In genomic region chr9:45268597-45269325, GRCm38 (mm10) we compare ENCODE assay signal across 9 mouse cellular contexts. TPM values are rescaled to one million over a fixed set of nuclear protein-coding genes. Genes with fewer than 3 reads are reported as not detected.
DNase-seq lines count a peak whose midpoint lies in the region; ATAC-seq lines count a peak whose summit lies in the region.
"Had no signal": no experiment of that assay in that cellular context is flagged by ENCODE, and none has a peak within 500 bp of the region (broad histone marks: within the 10 kb centered on the region; RNA-seq: fewer than 3 reads in every experiment).

TSS of gene Il10ra (minus strand) at chr9:45269149.

- no peaks in the 10 kb centered on the region for H3K36me3 ChIP-seq in hindbrain, embryonic 16.5 days (ENCODE audit: control insufficient read depth, insufficient read depth, low read length)
- H3K36me3 ChIP-seq in megakaryocyte, embryonic 14.5 days (replicated peaks; ENCODE audit: low read length), result peaks cover 46% of the 10 kb centered on the region

- H3K27ac ChIP-seq in hindbrain, embryonic 16.5 days (ENCODE audit: low read depth, low read length), result no peak within 1 kb of the TSS

- intact Hi-C loops in left cerebral cortex, postnatal 36 days (cut with DNase I), result no loop called here

- peak; percentile 33 for DNase-seq in WW6 (ENCODE audit: low read depth, low spot score)
- DNase-seq in cerebellum, adult 8-10 months, result peak; percentile 54
- DNase-seq in left cerebral cortex, postnatal 36 days (ENCODE audit: low spot score in 2 of 2), result peak; percentile 22 to 23
- peak; percentile 32 to 42 for DNase-seq in right cerebral cortex, adult 2 months (ENCODE audit: low spot score in 2 of 2)
- peak; percentile 21 for DNase-seq in yolk sac, embryonic 10.5 days (ENCODE audit: low spot score)

- 6% methylated on average over 36 of the region's 36 CpGs for WGBS in hindbrain, embryonic 16.5 days

- peaks cover 4% of the 10 kb centered on the region; the same call in 1 of the 2 replicates for H3K4me1 ChIP-seq in hindbrain, embryonic 16.5 days (ENCODE audit: control insufficient read depth, insufficient read depth, low read depth, low read length)
- peaks cover 95% of the 10 kb centered on the region for H3K4me1 ChIP-seq in megakaryocyte, embryonic 14.5 days

- peak within 1 kb of the TSS; percentile 49 for H3K9ac ChIP-seq in hindbrain, embryonic 16.5 days (ENCODE audit: low read depth, low read length)

- peak within 1 kb of the TSS; percentile 74 for H3K4me2 ChIP-seq in hindbrain, embryonic 16.5 days (ENCODE audit: low read length)

- peak; percentile 88 for ATAC-seq in frontal cortex, adult (ENCODE audit: low TSS enrichment)
- no peak for ATAC-seq in hindbrain, embryonic 16.5 days

- H3K27me3 ChIP-seq in hindbrain, embryonic 16.5 days (replicated peaks; ENCODE audit: control insufficient read depth, insufficient read depth, low read length), result peaks cover 5% of the 10 kb centered on the region
- H3K27me3 ChIP-seq in megakaryocyte, embryonic 14.5 days (replicated peaks), result no peaks in the 10 kb centered on the region

- peak within 1 kb of the TSS; percentile 43 for H3K4me3 ChIP-seq in hindbrain, embryonic 16.5 days (ENCODE audit: low read length)
- H3K4me3 ChIP-seq in megakaryocyte, embryonic 14.5 days (replicated peaks), result peak within 1 kb of the TSS; percentile 99
- H3K4me3 ChIP-seq: erythroblast, embryonic 14.5 days had no signal

- H3K9me3 ChIP-seq in hindbrain, embryonic 16.5 days (ENCODE audit: control insufficient read depth, low read length), result no peaks in the 10 kb centered on the region
- H3K9me3 ChIP-seq in megakaryocyte, embryonic 14.5 days, result no peaks in the 10 kb centered on the region

RNA-seq across cellular contexts. Expression of gene Il10ra, which starts in this region (rescaled TPM):
- 0.70 and 0.94 TPM in 2 replicates for polyA plus RNA-seq in hindbrain, embryonic 16.5 days (2015; fragmentation: Nextera tagmentation; extraction: Ambion mirVana)
- total RNA-seq in left cerebral cortex, postnatal 36 days (2021), result 1 to 10 TPM; 2.9 to 3.9 TPM
- 4.8 and 7.7 TPM in 2 replicates for polyA plus RNA-seq in megakaryocyte, embryonic 14.5 days (2012; ENCODE audit: insufficient read depth, low replicate concordance)
